Mouse (Mus musculus) liver, embryonic 14.5 days (tissue): ENCODE data around the gene Cxcr5.

Source experiments
- CTCF ChIP-seq: IDR thresholded peaks from 2 replicates; pipeline ENCODE4 v1.5.1; 2016; ENCODE audit warnings: antibody characterized with exemption, low read depth, control low read depth
- EP300 ChIP-seq: IDR thresholded peaks from 2 replicates; pipeline ENCODE4 v1.6.1; 2016; ENCODE audit warnings: antibody characterized with exemption, low read depth

DNA sequence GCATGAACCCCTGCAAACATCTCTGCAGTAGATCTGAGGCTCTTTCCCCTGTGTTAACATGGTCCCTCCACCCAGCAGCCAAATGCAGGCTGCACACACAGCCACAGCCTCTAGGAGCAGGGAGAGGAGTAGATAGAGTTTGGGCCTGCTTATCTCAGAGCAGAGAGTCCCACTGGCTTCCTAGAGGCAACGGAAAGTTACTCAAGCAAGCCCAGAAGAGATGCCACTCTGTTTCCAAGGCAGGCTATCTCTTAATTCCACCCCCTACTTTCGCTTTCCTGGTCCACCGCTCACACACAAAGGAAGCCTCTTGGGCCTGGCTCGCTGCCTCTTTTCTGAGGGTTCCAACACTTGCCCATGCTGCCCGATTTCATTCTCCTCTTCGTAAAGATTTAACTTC, 3.7 kb upstream of the Cxcr5 start:
- peak; percentile 69 for TF ChIP-seq CTCF
- TF ChIP-seq EP300, result peak; percentile 73
